Mouse (Mus musculus): ENCODE data around the gene Gtf2h3.
"Not testable (repeated sequence)": the region's sequence is repeated elsewhere in the genome, so short reads cannot be mapped to it uniquely, and the experiment has no call there.

Gtf2h3 gene

GRCm38 (mm10) chr5:124578633-124579317 lies at the start of gene Gtf2h3, which contains the start of gene Eif2b1:
TSS of gene Gtf2h3 (plus strand) at chr5:124579140.
TSS of gene Eif2b1 (minus strand) at chr5:124579131.
- peak; percentile 85 to 91 for DNase-seq

GRCm38 (mm10) chr5:124529191-124529651 lies 49.7 kb upstream of the Gtf2h3 start:
- peak in 1 of 2 experiments; percentile 39 for DNase-seq

GRCm38 (mm10) chr5:124529697-124530096 lies 49.2 kb upstream of the Gtf2h3 start:
- DNase-seq: peak in 1 of 2 experiments; percentile 32

- DNase-seq: peak; percentile 72 to 77
These were observed 48.0 kb upstream of the Gtf2h3 start, which contains the start of gene Rilpl1 for GRCm38 (mm10) chr5:124530655-124531582. TSS of gene Rilpl1 (minus strand) at chr5:124531391.

- DNase-seq: no peak
These were observed 47.4 kb upstream of the Gtf2h3 start for GRCm38 (mm10) chr5:124531583-124531930.

GRCm38 (mm10) chr5:124532451-124532850 lies 46.5 kb upstream of the Gtf2h3 start:
- no peak for DNase-seq

GRCm38 (mm10) chr5:124535016-124535415 lies 43.9 kb upstream of the Gtf2h3 start:
- no peak for DNase-seq

- DNase-seq: peak; percentile 78 to 83
These were observed 42.2 kb upstream of the Gtf2h3 start for GRCm38 (mm10) chr5:124536776-124537175.

GRCm38 (mm10) chr5:124538813-124539792 lies 39.8 kb upstream of the Gtf2h3 start:
- peak; percentile 70 to 71 for DNase-seq

GRCm38 (mm10) chr5:124539905-124540304 lies 39.0 kb upstream of the Gtf2h3 start:
- no peak for DNase-seq

- peak; percentile 97 for DNase-seq
These were observed 38.6 kb upstream of the Gtf2h3 start, which contains the start of gene Tmed2 for GRCm38 (mm10) chr5:124540383-124540786. TSS of gene Tmed2 (plus strand) at chr5:124540695.

GRCm38 (mm10) chr5:124540905-124541601 lies 37.9 kb upstream of the Gtf2h3 start:
- DNase-seq: peak; percentile 73 to 75

GRCm38 (mm10) chr5:124541602-124541973 lies 37.4 kb upstream of the Gtf2h3 start:
- DNase-seq: no peak

GRCm38 (mm10) chr5:124550737-124551136 lies 28.2 kb upstream of the Gtf2h3 start:
- DNase-seq: not testable (repeated sequence)

- DNase-seq: not testable (repeated sequence)
These were observed 27.4 kb upstream of the Gtf2h3 start for GRCm38 (mm10) chr5:124551349-124552093.

- no peak for DNase-seq
These were observed 26.9 kb upstream of the Gtf2h3 start for GRCm38 (mm10) chr5:124552094-124552472.

GRCm38 (mm10) chr5:124552558-124553307 lies 26.2 kb upstream of the Gtf2h3 start, which contains the start of gene Ddx55:
TSS of gene Ddx55 (plus strand) at chr5:124552864.
- DNase-seq: peak; percentile 86 to 89

GRCm38 (mm10) chr5:124553607-124554006 lies 25.3 kb upstream of the Gtf2h3 start:
- DNase-seq: no peak

GRCm38 (mm10) chr5:124555145-124555544 lies 23.8 kb upstream of the Gtf2h3 start:
- peak in 1 of 2 experiments; percentile 27 for DNase-seq

GRCm38 (mm10) chr5:124571068-124571467 lies 7.9 kb upstream of the Gtf2h3 start:
- DNase-seq: no peak
